Mouse (Mus musculus): Measurements from ENCODE around the gene Nr2c2ap.
A peak's percentile ranks its signal among the peaks of the same experiment; 100 is the strongest.

Gene Nr2c2ap

GRCm38 (mm10) chr8:70120667-70121066 lies 10.5 kb upstream of the Nr2c2ap start, which contains the start of gene Ncan:
Ncan (minus strand) TSS chr8:70120873.
- DNase-seq = peak; percentile 88

GRCm38 (mm10) chr8:70122863-70123262 lies 8.3 kb upstream of the Nr2c2ap start:
- DNase-seq = no peak

GRCm38 (mm10) chr8:70124992-70125391 lies 6.1 kb upstream of the Nr2c2ap start:
- no peak for DNase-seq

GRCm38 (mm10) chr8:70128435-70128834 lies 2.7 kb upstream of the Nr2c2ap start:
- DNase-seq = no peak

- DNase-seq = peak; percentile 65
Observed at GRCm38 (mm10) chr8:70129309-70129952, 1.7 kb upstream of the Nr2c2ap start.

GRCm38 (mm10) chr8:70130066-70130465 lies 1.1 kb upstream of the Nr2c2ap start:
- DNase-seq = no peak

- DNase-seq = no peak
Observed at GRCm38 (mm10) chr8:70134086-70134485, 3.0 kb downstream of the Nr2c2ap start.

- DNase-seq = no peak
Observed at GRCm38 (mm10) chr8:70134931-70135330, 3.8 kb downstream of the Nr2c2ap start.

GRCm38 (mm10) chr8:70136591-70136990 lies 5.5 kb downstream of the Nr2c2ap start:
- no peak for DNase-seq

- DNase-seq = no peak
Observed at GRCm38 (mm10) chr8:70137890-70138289, 6.8 kb downstream of the Nr2c2ap start.

GRCm38 (mm10) chr8:70139026-70139857 lies 8.1 kb downstream of the Nr2c2ap start, which contains the start of the genes Rfxank, Borcs8 and Mef2b:
Rfxank (minus strand) TSS chr8:70139154.
Borcs8 (plus strand) TSS chr8:70139499.
Mef2b (plus strand) TSS chr8:70139711.
- DNase-seq = peak; percentile 99

- DNase-seq = no peak
Observed at GRCm38 (mm10) chr8:70139981-70140380, 8.8 kb downstream of the Nr2c2ap start.

GRCm38 (mm10) chr8:70147678-70148607 lies 16.8 kb downstream of the Nr2c2ap start:
- no peak for DNase-seq

- DNase-seq = peak; percentile 15
Observed at GRCm38 (mm10) chr8:70150158-70150557, 19.0 kb downstream of the Nr2c2ap start.

GRCm38 (mm10) chr8:70152537-70153257 lies 21.6 kb downstream of the Nr2c2ap start:
- peak; percentile 15 for DNase-seq

GRCm38 (mm10) chr8:70157240-70157800 lies 26.2 kb downstream of the Nr2c2ap start:
- DNase-seq = no peak

- no peak for DNase-seq
Observed at GRCm38 (mm10) chr8:70158069-70158853, 27.1 kb downstream of the Nr2c2ap start.

- no peak for DNase-seq
Observed at GRCm38 (mm10) chr8:70159211-70159610, 28.1 kb downstream of the Nr2c2ap start.

- no peak for DNase-seq
Observed at GRCm38 (mm10) chr8:70160015-70160414, 28.9 kb downstream of the Nr2c2ap start.

GRCm38 (mm10) chr8:70163316-70163715 lies 32.2 kb downstream of the Nr2c2ap start:
- no peak for DNase-seq
